Mouse (Mus musculus): ENCODE measurements around the gene Rasgrp1.
A peak's percentile ranks its signal among the peaks of the same experiment; 100 is the strongest.

The Rasgrp1 gene

DNA sequence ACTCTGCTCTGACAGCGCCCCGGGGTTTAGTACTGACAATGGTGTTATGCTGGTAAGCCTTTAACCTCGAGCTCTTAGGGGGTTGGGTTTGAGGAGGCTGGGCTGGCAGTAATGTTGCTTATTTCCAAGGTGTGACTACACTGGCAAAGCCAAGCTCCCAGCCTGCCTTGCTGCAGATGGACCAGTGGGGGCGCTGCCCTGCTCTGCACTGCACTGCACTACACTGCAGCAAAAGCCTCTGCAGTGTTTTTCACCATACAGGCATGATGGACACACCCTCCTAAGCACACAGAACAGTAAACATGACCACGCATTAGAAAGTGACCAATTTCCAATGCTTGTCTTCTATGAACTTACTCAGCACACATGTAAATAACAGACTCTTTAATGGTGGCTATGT lies 11.2 kb downstream of the Rasgrp1 start:
- peak in 1 of 2 experiments; percentile 33 for DNase-seq

GRCm38 (mm10) chr2:117328521-117329285 lies 14.1 kb downstream of the Rasgrp1 start:
- peak; percentile 33 to 47 for DNase-seq

DNA sequence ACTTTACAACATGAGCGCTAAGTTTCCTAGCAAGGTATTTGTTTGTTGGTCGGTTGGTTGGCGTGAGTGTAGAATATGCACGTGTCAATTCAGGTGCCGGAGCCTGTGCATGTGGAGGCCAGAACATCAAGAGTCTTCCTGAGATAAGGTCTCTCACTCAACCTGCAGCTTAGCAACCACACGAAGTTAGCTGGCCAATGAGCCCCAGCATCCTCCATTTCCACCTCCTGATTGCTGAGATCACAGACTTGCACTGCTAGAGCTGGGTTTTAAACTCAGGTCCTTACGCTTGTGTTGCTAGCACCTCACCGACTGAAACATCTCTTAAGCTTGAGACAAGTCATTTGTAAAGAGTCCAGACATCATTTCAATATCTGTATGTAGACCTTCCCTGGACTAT lies 20.4 kb downstream of the Rasgrp1 start:
- DNase-seq: no peak

GRCm38 (mm10) chr2:117321231-117321630 lies 21.6 kb downstream of the Rasgrp1 start:
- no peak for DNase-seq

- no peak for DNase-seq
Measured at GRCm38 (mm10) chr2:117318991-117319390, 23.8 kb downstream of the Rasgrp1 start.

- no peak for DNase-seq
Measured at GRCm38 (mm10) chr2:117313586-117314235, 29.1 kb downstream of the Rasgrp1 start.

GRCm38 (mm10) chr2:117312441-117312895 lies 30.3 kb downstream of the Rasgrp1 start:
- no peak for DNase-seq

DNA sequence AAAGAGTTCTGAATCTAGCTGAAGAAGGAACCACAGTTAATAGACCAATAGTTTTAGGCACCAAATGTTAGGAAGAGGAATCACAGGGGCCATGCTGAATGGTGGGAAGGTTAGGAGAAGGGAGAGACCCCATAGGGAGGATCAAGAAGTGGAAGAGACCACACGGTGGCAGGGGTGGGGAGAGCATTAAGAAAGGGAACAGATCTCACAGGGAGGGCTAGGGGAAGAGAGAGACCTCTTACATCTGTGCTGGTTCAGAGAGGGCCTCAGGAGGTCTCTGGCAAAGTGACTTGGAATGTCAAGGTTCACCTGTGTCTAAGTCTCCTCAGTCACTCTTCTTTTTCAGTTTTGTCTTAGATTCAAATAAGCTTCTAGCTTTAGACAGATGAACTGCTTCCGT lies 30.8 kb downstream of the Rasgrp1 start:
- no peak for DNase-seq

DNA sequence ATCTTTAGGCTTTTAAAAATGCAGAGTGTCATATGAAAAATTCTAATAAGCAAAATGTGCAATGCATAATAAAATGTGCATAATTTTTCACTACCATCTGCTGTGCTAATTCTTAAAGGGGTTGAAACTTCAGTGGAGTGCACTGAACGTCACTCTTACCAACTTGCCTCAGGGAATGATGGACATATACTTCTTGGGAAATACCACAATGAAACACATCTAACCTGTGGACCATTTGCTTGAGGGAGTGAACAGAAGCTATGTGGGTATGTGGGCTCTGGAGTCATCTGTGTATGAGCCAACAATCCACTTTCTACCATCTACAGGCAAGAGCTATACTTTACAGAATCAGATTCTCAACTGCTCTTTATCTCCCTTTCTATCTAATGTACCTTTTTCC lies 31.5 kb downstream of the Rasgrp1 start:
- no peak for DNase-seq

DNA sequence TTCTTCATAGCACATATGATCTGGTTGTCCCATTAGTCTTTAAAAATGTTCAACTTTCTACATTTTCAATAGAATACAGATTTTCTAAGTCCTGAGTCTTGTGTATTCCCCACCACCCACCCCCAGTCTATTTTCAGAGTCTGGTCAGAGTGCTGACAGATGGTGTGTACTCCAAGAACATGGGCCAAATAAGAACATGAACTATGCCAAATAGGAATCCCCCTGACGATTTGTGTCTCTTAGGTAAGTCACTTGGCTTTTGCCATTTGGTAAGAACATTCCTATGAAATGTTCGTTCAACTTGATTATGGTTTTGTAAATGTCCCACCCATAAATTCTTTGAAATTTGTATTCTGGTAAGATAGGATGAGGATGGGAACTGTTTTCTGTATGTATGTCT lies 33.8 kb downstream of the Rasgrp1 start:
- DNase-seq: no peak

- no peak for DNase-seq
Measured at GRCm38 (mm10) chr2:117307959-117308358, 34.8 kb downstream of the Rasgrp1 start.

- no peak for DNase-seq
Measured at GRCm38 (mm10) chr2:117304941-117305340, 37.9 kb downstream of the Rasgrp1 start.

GRCm38 (mm10) chr2:117303391-117304350 lies 39.1 kb downstream of the Rasgrp1 start:
- DNase-seq: peak; percentile 64 to 74

DNA sequence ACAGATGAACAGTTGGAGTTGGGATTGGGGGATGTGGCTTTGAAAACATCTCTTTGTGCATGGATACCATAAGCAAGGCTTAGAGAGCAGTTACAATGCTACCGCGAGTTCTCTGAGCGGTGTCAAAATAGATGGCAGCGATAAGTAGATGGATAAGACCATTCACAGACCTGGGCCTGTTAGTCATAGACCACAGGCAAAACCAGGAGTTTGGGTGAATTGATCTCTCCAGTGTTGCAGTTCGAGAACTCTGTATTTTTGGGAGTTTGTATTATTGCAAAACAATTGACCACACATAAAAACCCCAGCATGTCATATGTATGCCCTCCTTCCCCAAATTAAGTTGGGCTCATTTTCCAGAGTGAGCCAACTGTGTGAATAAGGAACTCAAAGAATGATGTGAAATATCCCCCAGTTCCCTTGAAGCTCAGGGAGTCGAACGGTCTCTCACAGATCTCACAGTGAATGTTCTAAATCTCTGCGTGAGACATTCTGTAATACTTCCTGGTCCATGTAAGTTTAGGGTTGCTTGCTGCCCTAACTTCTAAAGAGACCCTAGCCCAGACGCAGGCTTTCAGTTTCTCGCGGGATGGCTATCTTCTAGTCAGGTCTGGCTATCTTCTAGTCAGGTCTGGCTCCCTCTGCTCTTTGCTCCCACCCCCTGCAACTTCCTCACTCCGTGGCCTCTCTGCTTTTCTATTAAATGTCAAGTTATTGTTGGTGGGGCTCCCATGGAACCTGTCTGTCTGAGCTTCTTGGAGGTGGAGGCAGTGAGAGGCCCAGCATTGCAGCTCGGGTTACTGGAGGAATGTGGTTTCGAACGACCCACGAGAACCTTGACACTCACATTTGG lies 43.0 kb downstream of the Rasgrp1 start:
- DNase-seq: no peak

DNA sequence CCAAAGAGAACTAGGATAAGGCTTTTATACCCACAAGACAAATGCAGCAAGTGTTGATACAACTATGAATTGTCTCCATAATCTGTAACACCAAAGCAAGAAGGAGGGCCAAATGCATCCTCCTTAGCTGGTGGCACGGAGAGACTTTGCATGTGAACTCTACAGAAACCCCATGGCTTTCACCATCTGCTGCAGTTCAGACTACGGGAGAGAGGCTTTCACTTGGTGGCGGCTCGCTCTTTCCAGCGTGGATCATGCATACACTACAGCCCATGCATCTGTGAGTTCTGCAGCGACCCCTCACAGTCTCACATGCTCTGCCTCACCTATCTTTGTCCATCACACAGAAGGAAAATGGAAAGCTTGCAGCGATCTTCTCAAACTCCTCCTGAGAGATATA lies 54.5 kb downstream of the Rasgrp1 start:
- no peak for DNase-seq

DNA sequence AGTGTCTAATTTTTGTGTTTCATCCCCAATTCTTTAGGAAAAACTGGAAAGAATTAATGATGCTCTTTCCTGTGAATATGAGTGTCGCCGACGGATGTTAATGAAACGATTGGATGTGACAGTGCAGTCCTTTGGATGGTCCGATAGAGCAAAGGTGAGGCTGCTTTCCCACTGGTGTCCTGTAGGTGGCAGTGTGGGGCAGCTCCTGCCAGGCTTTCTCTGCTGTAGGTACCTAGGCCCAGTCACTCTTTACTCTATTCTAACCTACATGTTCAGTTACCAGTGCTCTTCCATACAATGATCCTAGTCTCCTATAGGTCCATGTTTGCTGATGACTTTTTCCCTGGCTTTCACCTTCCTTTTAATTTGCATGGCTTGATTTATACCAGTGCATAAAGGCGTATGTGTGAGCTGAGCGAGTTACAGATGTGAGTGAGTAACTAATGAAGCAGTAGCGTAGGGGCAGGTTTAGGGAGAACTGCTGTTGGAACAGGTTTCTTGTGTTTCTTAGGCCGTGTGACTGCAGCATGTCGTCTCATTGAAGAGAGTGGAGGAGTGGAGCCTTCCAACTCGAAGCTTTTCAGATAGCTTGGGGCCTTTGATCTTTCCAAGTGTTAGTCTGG lies 78.9 kb downstream of the Rasgrp1 start:
- DNase-seq: peak; percentile 53 to 81

DNA sequence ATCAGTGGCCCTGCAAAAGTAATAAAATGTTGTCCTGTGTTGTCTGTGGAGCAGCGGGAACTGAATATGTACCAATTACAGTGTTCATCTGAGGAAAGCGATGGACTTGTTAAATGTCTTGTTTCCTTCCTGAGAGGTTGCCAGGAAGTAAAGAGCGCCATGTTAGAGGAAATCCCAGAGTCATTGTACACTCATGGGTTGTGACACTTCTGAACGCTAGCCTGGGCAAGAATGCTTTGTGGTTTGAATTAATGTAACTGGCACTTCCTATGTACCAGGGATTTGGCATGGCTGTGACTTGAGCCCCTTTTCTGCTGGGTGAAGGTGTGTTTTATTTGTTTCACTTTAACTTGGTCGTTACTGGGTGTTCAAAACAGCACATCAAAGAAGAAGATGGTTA lies 80.6 kb downstream of the Rasgrp1 start:
- DNase-seq: no peak

DNA sequence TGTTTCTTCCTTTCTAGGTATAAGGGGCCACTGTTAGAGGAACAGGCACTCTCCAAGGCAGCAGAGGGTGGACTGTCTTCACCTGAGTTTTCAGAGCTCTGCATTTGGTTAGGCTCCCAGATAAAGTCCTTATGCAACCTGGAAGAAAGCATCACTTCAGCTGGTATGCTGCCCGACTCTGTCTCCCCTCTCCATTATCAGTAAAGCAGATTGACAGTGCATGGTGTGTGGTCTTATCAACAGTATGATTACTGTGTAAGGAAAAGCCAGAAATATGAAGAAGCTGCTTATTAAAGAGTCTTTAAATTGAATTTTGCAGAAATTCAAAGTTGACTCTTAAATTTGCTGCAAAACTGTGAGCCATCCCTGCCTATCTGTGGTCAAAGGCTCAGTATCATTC lies 85.2 kb downstream of the Rasgrp1 start:
- DNase-seq: no peak

GRCm38 (mm10) chr2:117255415-117255814 lies 87.4 kb downstream of the Rasgrp1 start:
- no peak for DNase-seq

DNA sequence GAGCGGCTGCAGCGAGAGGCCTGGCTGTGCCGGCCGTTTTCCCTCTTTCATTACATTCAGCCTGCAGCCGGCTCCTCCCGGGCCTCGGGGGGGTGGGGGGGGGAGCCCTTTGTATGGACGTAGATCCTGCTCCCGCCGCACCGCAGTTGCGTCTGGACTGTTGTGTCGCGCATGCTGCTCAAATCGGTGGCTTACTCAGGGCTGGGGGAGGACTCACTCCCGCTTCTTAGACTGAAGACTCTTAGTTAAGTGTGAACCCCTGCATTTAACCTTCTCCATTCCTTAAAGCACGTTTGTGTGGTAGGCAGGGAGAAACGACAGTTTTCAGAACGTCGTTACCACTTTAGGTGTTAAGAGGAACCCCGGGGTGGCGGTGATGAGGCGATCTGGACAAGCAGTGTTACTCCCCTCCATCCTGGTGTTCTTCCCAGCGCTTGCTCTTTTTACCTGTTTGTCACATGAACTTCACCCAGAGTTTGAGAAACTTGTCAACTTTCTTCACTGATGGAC lies 92.7 kb downstream of the Rasgrp1 start:
- DNase-seq: peak in 1 of 2 experiments; percentile 31

GRCm38 (mm10) chr2:117249255-117250000 lies 93.4 kb downstream of the Rasgrp1 start, which contains the start of gene Fam98b:
Gene Fam98b (plus strand): TSS chr2:117249739.
- DNase-seq: peak; percentile 70 to 88
